In genomic region chr17:60804715-60805449, GRCm38 (mm10) we compare ENCODE assay signal across 16 mouse cellular contexts.
"Had no signal": no experiment of that assay in that cellular context is flagged by ENCODE, and none has a peak within 500 bp of the region (broad histone marks: within the 10 kb centered on the region; RNA-seq: fewer than 3 reads in every experiment).

No protein-coding gene starts in this region.

- ATAC-seq: lung, postnatal 0 days; midbrain, embryonic 15.5 days had no signal

- H3K27me3 ChIP-seq: liver, embryonic 15.5 days; midbrain, embryonic 15.5 days; neural tube, embryonic 12.5 days; stomach, embryonic 15.5 days had no signal

- H3K4me1 ChIP-seq: limb, embryonic 10.5 days; liver, embryonic 15.5 days; midbrain, embryonic 15.5 days; neural tube, embryonic 12.5 days; stomach, embryonic 15.5 days had no signal

- H3K27ac ChIP-seq: kidney, postnatal 0 days; left cerebral cortex, adult 2 months; limb, embryonic 10.5 days; liver, embryonic 15.5 days; midbrain, embryonic 15.5 days; neural tube, embryonic 12.5 days; stomach, embryonic 15.5 days had no signal

- H3K36me3 ChIP-seq: limb, embryonic 10.5 days; liver, embryonic 15.5 days; midbrain, embryonic 15.5 days; neural tube, embryonic 12.5 days; stomach, embryonic 15.5 days had no signal

- DNase-seq: kidney, adult 9 months; kidney, postnatal 4 days; lung, adult 2 months; lung, postnatal 36 days; right cerebral cortex, postnatal 14 days; thymus, adult 2 months; thymus, postnatal 4 days had no signal

- H3K9me3 ChIP-seq: limb, embryonic 10.5 days; liver, embryonic 15.5 days; midbrain, embryonic 15.5 days; neural tube, embryonic 12.5 days; stomach, embryonic 15.5 days had no signal

- H3K9ac ChIP-seq: liver, embryonic 15.5 days; midbrain, embryonic 15.5 days; neural tube, embryonic 12.5 days; stomach, embryonic 15.5 days had no signal

- H3K4me2 ChIP-seq: liver, embryonic 11.5 days; liver, embryonic 15.5 days; midbrain, embryonic 15.5 days; neural tube, embryonic 12.5 days; stomach, embryonic 15.5 days had no signal

- H3K4me3 ChIP-seq: left cerebral cortex, adult 2 months; limb, embryonic 10.5 days; liver, embryonic 15.5 days; midbrain, embryonic 15.5 days; neural tube, embryonic 12.5 days; stomach, embryonic 15.5 days had no signal
